Mouse (Mus musculus): ENCODE data around the gene Pten.

The Pten gene

GRCm38 (mm10) chr19:32756900-32757725 lies at the start of gene Pten:
Gene Pten (plus strand): TSS chr19:32757497.
- DNase-seq (ENCODE audit: low spot score in 2 of 2) = peak; percentile 96 to 97

GRCm38 (mm10) chr19:32708996-32709395 lies 48.3 kb upstream of the Pten start:
- no peak for DNase-seq (ENCODE audit: low spot score in 2 of 2)

GRCm38 (mm10) chr19:32710288-32710687 lies 47.0 kb upstream of the Pten start:
- no peak for DNase-seq (ENCODE audit: low spot score in 2 of 2)

GRCm38 (mm10) chr19:32711761-32712541 lies 45.3 kb upstream of the Pten start:
- peak; percentile 87 to 90 for DNase-seq (ENCODE audit: low spot score in 2 of 2)

- DNase-seq (ENCODE audit: low spot score in 2 of 2) = peak; percentile 41 to 72
These were observed 44.7 kb upstream of the Pten start for GRCm38 (mm10) chr19:32712588-32713042.

- DNase-seq (ENCODE audit: low spot score in 2 of 2) = no peak
These were observed 43.8 kb upstream of the Pten start for GRCm38 (mm10) chr19:32713471-32713870.

- peak; percentile 68 to 76 for DNase-seq (ENCODE audit: low spot score in 2 of 2)
These were observed 42.1 kb upstream of the Pten start for GRCm38 (mm10) chr19:32715201-32715600.

- no peak for DNase-seq (ENCODE audit: low spot score in 2 of 2)
These were observed 41.6 kb upstream of the Pten start for GRCm38 (mm10) chr19:32715681-32716080.

- DNase-seq (ENCODE audit: low spot score in 2 of 2) = no peak
These were observed 39.7 kb upstream of the Pten start for GRCm38 (mm10) chr19:32717590-32717989.

- DNase-seq (ENCODE audit: low spot score in 2 of 2) = no peak
These were observed 37.0 kb upstream of the Pten start for GRCm38 (mm10) chr19:32720319-32720718.

- no peak for DNase-seq (ENCODE audit: low spot score in 2 of 2)
These were observed 33.5 kb upstream of the Pten start for GRCm38 (mm10) chr19:32723817-32724216.

GRCm38 (mm10) chr19:32726451-32727325 lies 30.6 kb upstream of the Pten start:
- DNase-seq (ENCODE audit: low spot score in 2 of 2) = no peak

GRCm38 (mm10) chr19:32729785-32730184 lies 27.5 kb upstream of the Pten start:
- DNase-seq (ENCODE audit: low spot score in 2 of 2) = no peak

- DNase-seq (ENCODE audit: low spot score in 2 of 2) = no peak
These were observed 24.4 kb upstream of the Pten start for GRCm38 (mm10) chr19:32732922-32733321.

GRCm38 (mm10) chr19:32737844-32738243 lies 19.5 kb upstream of the Pten start:
- DNase-seq (ENCODE audit: low spot score in 2 of 2) = no peak

- no peak for DNase-seq (ENCODE audit: low spot score in 2 of 2)
These were observed 17.6 kb upstream of the Pten start, which contains the start of gene Atad1 for GRCm38 (mm10) chr19:32739686-32740085. Gene Atad1 (minus strand): TSS chr19:32739786.

- no peak for DNase-seq (ENCODE audit: low spot score in 2 of 2)
These were observed 16.5 kb upstream of the Pten start for GRCm38 (mm10) chr19:32740641-32741345.

GRCm38 (mm10) chr19:32749425-32749824 lies 7.9 kb upstream of the Pten start:
- peak in 1 of 2 experiments; percentile 18 for DNase-seq (ENCODE audit: low spot score in 2 of 2)

- DNase-seq (ENCODE audit: low spot score in 2 of 2) = no peak
These were observed 4.9 kb upstream of the Pten start for GRCm38 (mm10) chr19:32752357-32752756.

GRCm38 (mm10) chr19:32753386-32753785 lies 3.9 kb upstream of the Pten start:
- no peak for DNase-seq (ENCODE audit: low spot score in 2 of 2)

Measured in urinary bladder, postnatal 36 days (tissue).